Mouse (Mus musculus): ENCODE results near the gene Spdye4a. TPM values are rescaled to one million over a fixed set of nuclear protein-coding genes. Genes with fewer than 3 reads are reported as not detected.

Spdye4a gene
- total RNA-seq (2017) = not detected in 2 replicates

DNA sequence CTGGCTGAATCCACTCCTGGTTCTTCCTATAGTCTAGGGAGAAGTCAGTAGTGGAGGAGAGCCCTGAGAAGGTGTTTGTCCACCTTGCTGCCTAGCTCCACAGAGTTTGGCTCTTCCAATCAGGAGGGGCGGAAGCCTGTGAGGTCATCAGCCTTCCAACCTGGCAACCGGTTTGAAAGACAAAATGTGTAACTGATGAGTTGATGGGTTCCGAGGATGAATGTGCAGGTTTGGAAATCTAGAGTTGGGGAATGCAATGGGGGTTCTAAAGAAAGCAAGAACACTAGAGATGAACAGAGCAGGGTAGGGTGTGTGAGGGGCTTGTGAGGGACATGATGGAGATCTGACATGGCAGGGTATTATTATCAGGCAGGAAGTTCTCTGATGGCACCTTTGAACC, at the start of gene Spdye4a:
Gene Spdye4a, minus strand, starts transcription at position 101 of the 400 bp plus-strand sequence.
- no peak for ATAC-seq (replicated peaks; ENCODE audit: low read depth, poor library complexity, severe bottlenecking)

DNA sequence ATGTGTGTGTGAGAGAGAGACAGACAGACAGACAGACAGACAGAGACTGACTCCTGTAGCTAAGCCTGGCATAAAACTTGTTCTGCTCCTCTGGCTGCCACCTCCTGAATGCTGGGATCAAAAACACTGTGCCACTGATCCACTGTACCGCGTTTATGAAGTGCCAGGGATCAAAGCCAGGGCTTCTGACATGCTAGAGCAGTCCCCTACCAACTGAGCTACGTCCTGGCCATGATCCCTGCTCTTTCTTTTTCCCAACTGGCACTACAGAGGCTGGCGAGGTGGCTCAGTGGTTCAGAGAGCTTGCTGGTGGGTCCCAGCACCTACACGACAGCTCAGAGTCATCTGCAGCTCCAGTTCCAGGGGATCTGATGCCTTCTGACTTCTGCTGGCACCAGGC, 49.1 kb upstream of the Spdye4a start:
- ATAC-seq (replicated peaks; ENCODE audit: low read depth, poor library complexity, severe bottlenecking) = no peak

DNA sequence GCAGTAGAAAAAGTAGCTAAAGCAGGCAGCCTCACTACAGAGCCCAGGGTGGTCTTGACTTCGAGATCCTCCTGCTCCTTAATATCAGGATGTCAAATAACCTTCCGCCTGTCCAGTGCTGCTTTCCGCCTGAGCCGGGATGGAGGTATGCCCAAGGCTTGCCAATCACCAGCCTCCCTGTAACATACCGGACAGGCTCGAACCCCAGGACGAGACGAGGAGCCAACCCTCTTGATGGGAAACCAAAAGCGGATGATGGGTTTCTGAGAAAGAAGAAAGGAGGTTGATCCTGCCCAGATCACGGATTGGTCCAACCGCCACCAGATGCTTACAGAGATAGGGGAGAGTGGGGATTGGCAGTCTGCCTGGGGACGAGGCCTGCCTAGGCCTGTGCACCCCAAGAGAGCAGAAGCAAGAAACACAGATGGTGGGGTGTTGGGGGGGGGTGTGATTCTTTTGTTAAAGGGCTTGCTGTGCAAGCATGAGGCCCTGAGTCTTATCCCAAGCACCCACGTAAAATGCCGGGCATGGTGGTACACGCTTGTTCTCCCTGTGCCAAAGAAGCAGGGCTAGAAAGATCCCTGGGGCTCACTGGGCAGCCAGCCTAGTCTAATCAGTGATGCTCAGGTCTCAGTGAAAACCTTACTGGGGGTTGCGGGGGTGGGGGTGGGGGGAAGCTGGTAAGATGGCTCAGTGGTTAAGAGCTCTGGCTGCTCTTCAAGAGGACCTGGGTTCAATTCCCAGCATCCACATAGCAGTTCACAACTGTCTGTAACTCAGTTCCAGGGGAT, 46.0 kb upstream of the Spdye4a start:
- peak; percentile 63 for ATAC-seq (replicated peaks; ENCODE audit: low read depth, poor library complexity, severe bottlenecking)

DNA sequence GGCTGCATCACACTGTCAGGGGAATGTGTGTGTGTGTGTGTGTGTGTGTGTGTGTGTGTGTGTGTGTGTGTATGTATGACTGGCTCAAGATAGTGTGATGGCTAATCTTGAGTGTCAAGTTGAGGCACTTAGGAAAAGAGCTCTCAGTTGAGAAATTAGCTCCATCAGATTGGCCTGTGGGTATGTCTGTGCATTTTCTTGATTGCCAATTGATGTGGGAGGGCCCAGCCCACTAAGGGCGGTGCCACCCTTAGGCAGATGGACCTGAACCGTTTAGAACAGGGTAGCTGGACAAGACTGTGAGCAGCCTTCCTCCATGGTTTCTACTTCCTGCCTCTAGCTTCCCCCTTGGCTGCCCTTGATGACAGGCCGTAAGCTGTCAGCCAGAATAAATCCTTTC, 45.4 kb upstream of the Spdye4a start:
- peak; percentile 40 for ATAC-seq (replicated peaks; ENCODE audit: low read depth, poor library complexity, severe bottlenecking)

DNA sequence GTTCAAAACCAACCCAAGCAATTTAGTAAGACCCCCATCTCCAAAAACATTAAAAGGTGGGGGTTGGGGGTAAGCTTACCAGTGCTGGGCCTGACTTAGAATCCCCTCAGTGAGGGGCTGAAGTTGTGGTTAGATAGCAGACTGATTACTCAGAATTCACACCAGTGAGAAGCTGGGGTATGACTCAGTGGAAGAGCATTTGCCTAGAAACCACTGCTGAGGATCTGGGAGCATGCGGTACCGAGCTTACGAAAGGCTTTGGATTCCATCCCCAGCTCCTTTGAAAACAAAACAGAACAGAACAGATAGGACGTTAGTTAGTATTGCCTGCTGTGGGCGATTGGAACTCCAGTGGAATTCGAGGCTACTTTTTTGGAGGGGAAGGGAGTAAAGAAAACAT, 45.0 kb upstream of the Spdye4a start:
- ATAC-seq (replicated peaks; ENCODE audit: low read depth, poor library complexity, severe bottlenecking) = no peak

DNA sequence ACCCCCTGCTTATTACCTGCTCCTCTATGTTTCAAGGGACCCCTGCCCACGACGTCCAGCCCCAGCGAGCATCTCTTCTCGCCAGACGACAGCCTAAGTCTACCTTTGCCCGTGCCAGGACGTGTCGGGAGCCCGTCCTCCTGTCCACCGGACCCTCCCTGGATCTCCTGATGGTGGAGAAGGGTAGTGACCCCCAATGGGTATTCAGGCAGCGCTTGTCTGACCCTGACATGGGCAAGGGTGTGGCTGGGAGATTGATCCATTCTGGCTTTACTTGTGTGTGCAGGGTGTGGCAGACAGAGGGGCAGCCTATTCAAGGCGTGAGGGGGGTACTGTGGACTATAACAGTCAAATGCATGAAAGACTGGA, 43.4 kb upstream of the Spdye4a start:
- no peak for ATAC-seq (replicated peaks; ENCODE audit: low read depth, poor library complexity, severe bottlenecking)

DNA sequence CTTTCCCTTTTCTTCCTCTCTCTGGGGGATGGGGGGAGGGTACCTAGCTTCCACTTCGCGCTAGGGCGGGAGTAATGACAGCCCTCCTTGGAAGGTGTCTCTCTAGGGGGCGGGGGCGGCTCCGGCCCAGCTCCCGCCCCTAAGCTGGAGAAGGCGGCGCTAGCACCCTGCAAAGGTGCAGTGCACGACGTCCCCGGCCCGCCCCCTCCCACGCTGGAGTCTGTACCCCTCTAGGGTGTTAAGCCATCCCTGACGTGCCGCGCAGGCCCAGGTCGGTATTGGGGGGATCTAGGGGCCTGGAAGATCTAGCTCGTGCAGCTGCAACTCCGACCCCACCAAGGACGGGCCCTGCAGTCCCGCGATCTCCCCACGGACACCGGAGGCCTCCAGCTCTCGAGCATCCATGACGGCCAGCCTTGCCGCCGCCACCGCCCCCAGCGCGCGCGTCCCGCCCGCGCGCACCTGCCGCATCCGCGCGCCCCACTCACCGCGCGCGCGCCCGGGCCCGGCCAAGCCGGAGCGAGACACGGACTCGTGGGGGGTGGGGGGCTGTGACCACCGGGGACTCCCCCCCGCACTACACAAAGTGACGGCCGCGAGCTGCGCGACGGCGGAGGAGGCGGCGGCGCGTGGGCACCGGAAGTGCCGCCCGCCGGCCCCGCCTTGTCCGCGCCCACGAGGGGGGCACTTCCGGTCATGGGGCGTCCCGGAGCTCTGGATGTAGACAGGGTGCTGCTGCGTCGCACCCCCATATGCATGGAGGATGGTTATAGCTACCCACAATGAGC, 42.9 kb upstream of the Spdye4a start, which contains the start of gene Zfp316:
Gene Zfp316, minus strand, starts transcription at position 660 of the 788 bp plus-strand sequence.
- ATAC-seq (replicated peaks; ENCODE audit: low read depth, poor library complexity, severe bottlenecking) = peak; percentile 37

DNA sequence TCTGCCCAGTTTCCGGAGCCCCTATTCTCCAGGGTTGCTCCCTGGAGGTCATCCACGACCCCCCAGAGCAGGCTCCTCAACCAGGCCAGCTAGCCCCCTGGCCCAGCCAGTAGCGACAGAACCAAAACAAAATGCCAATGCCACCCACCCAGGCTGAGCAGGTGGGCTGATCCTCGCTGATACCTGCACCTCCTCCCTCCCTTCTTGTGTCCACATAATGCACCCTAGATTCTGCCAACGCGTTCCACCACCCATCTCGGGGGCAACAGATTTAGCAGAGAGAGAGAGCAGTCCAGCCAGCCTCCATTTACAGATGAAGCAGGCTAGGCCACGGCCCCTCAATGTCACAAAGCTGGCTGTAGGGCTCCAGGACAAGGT, 42.3 kb upstream of the Spdye4a start:
- no peak for ATAC-seq (replicated peaks; ENCODE audit: low read depth, poor library complexity, severe bottlenecking)

DNA sequence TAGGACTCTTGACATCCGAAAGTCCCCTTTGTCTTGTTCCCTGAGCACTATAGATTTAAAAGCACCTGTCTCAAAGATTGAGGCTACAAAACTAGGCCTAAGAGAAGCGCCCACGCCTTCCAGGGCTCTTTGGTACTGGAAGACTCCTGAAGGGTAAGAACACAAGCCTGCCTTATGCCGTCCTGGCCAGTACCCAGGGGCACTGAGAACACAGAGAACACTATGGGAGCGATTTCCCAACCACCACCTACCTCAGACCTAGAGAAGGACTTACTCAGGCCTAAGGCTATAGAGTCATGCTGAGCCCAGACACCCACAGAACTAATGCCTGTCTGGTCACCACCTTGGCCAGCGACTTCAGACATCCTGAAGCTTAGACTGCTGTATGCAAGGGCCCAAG, 40.1 kb upstream of the Spdye4a start:
- ATAC-seq (replicated peaks; ENCODE audit: low read depth, poor library complexity, severe bottlenecking) = no peak

DNA sequence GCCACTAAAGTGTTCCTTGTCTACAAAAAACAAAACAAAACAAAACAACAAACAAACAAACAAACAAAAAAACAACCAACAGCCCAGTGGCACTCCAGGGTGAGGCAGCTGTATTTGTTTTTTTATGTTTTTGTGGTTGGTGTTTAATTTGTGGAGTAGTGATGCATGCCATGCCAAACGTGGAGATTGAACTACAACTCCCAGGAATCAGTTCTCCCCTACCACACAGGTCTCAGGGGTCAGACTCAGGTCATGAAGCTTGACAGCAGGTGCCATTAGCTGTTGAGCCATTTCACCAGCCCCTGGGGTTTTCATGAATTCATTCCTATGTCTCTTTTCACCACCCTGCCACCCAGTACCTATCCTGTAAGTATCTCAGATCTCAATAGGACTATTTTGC, 38.7 kb upstream of the Spdye4a start:
- ATAC-seq (replicated peaks; ENCODE audit: low read depth, poor library complexity, severe bottlenecking) = no peak

DNA sequence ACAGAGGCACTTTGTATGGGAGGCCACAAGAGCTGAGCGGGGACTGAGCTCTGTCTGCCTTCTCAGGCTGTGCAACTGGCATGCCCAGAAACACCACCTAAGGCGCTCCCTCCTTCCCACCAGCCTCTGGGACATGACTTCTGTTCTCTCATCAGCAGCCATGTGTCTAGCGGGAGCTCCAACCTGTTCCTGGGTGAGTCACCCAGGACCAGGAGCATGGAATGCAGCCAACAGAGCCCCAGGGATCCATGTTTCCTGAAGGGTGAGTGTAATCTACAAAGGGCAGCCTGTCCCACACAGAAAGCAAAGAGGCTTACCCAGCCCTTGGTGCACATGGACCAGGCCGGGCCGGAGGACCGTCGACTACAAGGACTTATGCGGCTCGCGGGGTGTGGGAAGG, 38.0 kb upstream of the Spdye4a start:
- no peak for ATAC-seq (replicated peaks; ENCODE audit: low read depth, poor library complexity, severe bottlenecking)

DNA sequence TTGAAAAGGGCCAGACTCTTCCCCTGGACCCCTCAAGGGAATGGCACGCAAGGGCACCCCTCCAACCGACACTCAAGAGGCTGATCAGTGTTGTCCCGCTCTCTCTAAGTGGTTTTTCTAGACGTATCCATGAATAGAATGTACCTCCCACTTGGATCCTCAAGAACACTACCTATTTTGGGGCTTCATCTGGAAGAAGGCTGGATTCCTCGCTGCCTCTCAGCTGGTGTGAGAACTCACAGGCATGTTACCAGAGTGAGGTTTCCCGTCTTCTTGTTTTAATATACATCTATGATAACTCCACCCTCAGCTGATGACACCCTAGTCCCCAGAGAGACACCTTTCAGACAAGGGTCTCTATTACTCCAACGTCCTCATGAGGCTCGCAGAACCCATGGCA, 34.9 kb upstream of the Spdye4a start:
- ATAC-seq (replicated peaks; ENCODE audit: low read depth, poor library complexity, severe bottlenecking) = no peak

DNA sequence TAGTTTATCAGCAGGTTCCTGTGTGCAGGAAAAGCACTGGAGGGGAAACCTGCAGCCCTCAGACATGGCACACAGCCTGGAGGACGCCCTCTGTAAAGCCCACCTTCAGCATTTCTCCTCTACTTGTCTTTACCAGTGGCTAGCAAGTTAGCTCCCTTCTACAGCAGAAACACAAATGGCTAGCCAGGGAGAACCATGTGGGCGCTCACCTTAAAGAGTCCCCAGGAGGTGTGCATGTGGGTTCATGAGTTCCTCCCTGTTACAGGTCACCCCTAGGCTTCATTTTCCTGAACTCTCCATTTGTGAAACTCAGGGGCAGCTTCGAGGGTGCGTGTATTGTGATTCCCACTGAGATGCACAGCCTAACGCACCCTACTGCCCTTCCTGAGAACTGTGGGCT, 29.1 kb upstream of the Spdye4a start:
- no peak for ATAC-seq (replicated peaks; ENCODE audit: low read depth, poor library complexity, severe bottlenecking)

DNA sequence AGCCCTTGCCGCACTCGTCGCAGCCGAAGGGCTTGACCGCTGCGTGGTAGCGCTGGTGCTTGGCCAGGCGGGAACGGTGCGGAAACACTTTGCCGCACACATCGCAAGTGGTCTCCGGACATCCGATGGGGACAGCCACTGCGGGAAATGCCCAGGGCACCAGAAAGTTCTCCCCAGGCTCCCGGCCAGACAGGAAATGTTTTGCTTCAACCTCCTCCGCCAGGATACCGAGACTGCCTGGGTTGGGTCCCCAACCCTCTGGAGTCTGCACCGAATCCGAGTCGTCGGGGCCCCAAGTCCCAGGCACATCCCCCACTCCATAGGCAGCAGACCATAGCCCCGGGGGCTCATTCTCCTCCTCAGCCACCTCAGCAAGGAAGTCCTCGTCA, 28.4 kb upstream of the Spdye4a start:
- no peak for ATAC-seq (replicated peaks; ENCODE audit: low read depth, poor library complexity, severe bottlenecking)

DNA sequence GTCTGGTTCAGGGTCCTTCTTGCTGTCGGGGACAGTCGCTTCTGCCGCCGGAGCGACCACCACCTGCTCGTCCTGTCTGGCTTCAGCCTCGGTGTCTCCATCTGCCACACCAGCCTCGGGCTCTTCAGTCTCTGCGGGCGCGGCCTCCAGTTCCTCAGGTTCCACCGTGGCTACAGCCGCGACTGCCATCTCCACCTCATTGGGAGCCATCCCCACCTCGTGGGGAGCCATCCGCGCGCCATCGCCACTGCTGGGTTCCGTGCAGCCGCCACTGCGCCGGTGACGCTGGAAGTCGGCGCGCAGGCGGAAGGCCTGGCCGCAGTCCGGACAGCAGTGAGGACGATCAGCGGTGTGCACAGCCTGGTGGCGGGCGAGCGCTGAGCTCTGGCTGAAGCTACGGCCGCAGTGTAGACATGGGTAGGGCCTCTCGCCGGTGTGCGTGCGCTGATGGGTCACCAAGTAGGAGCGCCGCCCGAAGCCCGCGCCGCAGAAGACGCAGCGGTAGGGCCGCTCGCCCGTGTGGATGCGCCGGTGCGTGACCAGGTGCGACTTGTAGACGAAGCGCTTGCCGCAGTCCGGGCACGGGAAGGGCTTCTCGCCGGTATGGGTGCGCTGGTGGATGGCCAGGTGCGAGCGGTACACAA, 27.9 kb upstream of the Spdye4a start:
- ATAC-seq (replicated peaks; ENCODE audit: low read depth, poor library complexity, severe bottlenecking) = no peak

DNA sequence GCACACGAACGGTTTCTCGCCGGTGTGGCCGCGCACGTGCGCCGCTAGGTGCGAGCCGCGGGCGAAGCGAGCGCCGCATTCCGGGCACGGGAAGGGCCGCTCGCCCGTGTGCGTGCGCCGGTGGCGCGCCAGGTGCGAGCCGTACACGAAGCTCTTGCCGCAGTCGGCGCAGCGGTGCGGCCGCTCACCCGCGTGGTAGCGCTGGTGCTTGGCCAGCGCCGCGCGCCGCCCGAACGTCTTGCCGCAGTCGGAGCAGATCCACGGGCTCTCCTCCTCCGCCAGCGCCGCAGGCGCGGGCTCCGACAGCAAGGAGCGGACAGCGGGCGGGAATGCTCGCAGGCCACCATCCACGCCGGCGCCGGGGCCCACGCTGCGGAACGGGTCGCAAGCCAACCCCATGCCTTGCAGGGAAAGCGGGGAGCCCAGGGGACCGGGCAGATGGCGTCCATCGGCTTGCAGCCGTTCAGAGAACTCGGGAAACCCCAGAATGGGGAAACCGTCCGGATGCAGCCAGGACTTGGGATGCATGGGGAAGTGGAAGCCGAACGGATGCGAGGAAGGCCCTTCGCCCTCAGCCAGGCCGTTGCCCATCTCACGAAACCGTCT, 27.3 kb upstream of the Spdye4a start:
- 0 out of 2 replicates have a peak, but pooled peaks have one; percentile 27 for ATAC-seq (replicated peaks; ENCODE audit: low read depth, poor library complexity, severe bottlenecking)

DNA sequence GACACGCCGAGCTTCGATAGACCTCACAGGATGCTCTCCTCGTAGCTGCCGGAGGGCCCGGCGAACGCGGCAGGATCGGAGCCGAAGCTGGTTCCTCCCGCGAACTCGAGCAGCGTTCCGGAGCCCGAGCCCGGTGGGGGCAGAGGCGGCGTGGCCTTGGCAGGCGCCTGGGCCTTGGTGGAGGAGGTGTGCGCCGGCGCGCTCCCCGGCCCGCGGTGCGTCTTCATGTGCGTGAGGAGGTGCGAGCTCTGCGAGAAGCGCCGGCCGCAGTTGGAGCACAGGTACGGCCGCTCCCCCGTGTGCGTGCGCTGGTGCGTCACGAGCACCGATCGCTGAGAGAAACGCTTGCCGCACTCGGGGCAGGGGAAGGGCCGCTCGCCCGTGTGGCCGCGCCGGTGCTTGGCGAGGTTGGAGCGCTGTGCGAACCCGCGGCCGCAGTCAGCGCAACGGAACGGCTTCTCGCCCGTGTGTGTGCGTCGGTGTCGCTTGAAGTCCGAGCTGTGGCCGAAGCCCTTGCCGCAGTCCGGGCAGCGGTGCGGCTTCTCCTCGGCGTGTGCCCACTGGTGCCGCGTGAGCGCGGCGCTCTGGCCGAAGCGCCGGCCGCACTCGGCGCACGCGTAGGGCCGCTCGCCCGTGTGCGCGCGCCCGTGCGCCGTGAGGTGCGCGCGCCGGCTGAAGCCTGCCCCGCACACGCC, 26.6 kb upstream of the Spdye4a start:
- no peak for ATAC-seq (replicated peaks; ENCODE audit: low read depth, poor library complexity, severe bottlenecking)

DNA sequence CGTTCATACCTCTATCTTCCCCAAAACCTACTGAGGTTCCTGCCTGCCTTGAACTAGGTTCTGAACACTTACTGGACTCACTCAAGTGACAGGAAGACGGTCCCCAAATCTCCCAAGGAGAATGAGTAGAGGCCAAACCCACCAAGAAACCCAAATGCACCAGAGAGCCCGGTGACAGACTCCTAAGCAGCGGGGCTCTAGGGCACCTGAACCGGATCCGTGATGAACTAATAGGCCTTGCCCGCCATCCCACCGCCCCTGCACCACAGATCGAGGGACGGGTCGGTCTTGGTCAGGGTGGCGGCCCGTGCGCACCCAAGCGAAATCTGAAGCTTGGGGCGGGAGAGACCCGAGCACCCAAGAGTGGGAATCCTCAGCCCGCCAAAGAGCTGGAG, 26.1 kb upstream of the Spdye4a start:
- no peak for ATAC-seq (replicated peaks; ENCODE audit: low read depth, poor library complexity, severe bottlenecking)

DNA sequence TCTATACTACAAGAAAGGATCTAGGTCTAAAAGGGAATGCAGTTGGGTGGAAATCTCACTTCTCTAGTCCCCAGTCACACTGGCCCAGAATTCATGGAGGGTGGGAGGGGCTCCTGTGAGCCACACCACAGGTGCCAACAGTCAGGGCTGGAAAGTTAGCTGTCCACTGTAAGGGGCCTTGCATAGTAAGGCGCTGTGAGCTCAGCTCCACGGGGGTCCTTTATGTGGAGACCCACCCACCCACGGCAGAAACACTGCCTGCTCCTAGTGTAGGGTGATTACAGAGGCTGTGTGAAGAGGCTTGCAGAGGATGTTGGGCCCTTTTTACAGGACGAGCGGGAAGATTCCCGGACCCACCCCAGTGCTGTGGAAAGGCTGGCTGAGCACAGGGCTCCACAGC, 25.3 kb upstream of the Spdye4a start:
- no peak for ATAC-seq (replicated peaks; ENCODE audit: low read depth, poor library complexity, severe bottlenecking)

DNA sequence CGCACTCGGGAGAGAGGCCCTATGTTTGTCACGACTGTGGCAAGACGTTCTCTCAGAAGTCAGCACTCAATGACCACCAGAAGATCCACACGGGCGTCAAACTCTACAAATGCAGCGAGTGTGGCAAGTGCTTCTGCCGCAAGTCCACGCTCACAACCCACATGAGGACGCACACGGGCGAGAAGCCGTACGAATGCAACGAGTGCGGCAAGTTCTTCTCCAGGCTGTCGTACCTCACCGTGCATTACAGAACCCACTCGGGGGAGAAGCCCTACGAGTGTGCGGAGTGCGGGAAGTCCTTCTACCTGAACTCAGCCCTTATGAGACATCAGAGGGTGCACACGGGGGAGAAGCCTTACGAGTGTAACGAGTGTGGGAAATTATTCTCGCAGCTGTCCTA, 18.2 kb upstream of the Spdye4a start:
- ATAC-seq (replicated peaks; ENCODE audit: low read depth, poor library complexity, severe bottlenecking) = no peak

Data from common myeloid progenitor, adult 5-6 weeks (primary cell).